ENCODE assay signal across 27 mouse cellular contexts in the genomic region with DNA sequence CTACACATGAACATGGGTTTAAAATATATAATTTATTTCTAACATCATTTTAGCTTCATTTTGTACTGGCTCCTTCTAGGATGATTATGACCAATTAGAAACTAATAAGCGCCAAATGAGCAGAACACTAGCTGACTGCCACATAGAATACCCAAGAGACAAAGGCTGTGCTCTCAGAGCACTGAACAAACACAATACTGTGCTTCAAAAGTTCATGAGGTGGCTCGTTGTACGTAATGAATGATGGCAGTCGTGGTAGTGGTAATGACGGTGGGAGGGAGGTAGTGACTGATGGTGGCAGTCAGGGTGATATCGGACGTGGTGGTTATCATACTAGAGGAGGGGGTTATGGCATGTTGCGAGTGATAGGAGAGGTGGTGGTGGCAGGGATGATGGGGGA.
"Had no signal": no experiment of that assay in that cellular context is flagged by ENCODE, and none has a peak within 500 bp of the region (broad histone marks: within the 10 kb centered on the region; RNA-seq: fewer than 3 reads in every experiment).

No protein-coding gene starts in this region.

- H3K9me3 ChIP-seq: heart, embryonic 13.5 days; heart, embryonic 15.5 days; hindbrain, embryonic 13.5 days; intestine, embryonic 15.5 days; limb, embryonic 10.5 days; limb, embryonic 12.5 days; liver, embryonic 13.5 days had no signal

- H3K9ac ChIP-seq: heart, embryonic 13.5 days; heart, embryonic 15.5 days; hindbrain, embryonic 13.5 days; intestine, embryonic 15.5 days; limb, embryonic 12.5 days; liver, embryonic 13.5 days had no signal

- H3K4me2 ChIP-seq: heart, embryonic 11.5 days; heart, embryonic 13.5 days; heart, embryonic 15.5 days; hindbrain, embryonic 13.5 days; intestine, embryonic 15.5 days; limb, embryonic 12.5 days; liver, embryonic 11.5 days; liver, embryonic 13.5 days had no signal

- H3K36me3 ChIP-seq: heart, embryonic 13.5 days; heart, embryonic 15.5 days; hindbrain, embryonic 13.5 days; intestine, embryonic 15.5 days; limb, embryonic 10.5 days; limb, embryonic 12.5 days; liver, embryonic 13.5 days had no signal

- ATAC-seq: hindbrain, embryonic 16.5 days; inflammation-experienced regulatory T-cells, adult 6 months; intestine, embryonic 15.5 days; intestine, postnatal 0 days had no signal

- H3K27ac ChIP-seq: gastrocnemius, adult 2 months; heart, adult 2 months; heart, embryonic 13.5 days; heart, embryonic 15.5 days; hindbrain, embryonic 13.5 days; intestine, embryonic 15.5 days; layer of hippocampus, adult 2 months; left cerebral cortex, adult 2 months; limb, embryonic 10.5 days; limb, embryonic 12.5 days; liver, embryonic 13.5 days had no signal

- DNase-seq: gastrocnemius, adult 2 months; gastrocnemius, postnatal 14 days; gastrocnemius, postnatal 36 days; heart, adult 11 months; heart, adult 2 months; heart, postnatal 14 days; heart, postnatal 36 days; kidney, adult 18-20 months; kidney, adult 8-10 months; kidney, postnatal 10 days; kidney, postnatal 25 days; kidney, postnatal 4 days; liver; liver, embryonic 13.5 days had no signal

- H3K4me1 ChIP-seq: heart, embryonic 13.5 days; heart, embryonic 15.5 days; intestine, embryonic 15.5 days; limb, embryonic 10.5 days; limb, embryonic 12.5 days; liver, embryonic 13.5 days had no signal

- H3K27me3 ChIP-seq: heart, embryonic 13.5 days; heart, embryonic 15.5 days; hindbrain, embryonic 13.5 days; intestine, embryonic 15.5 days; limb, embryonic 12.5 days; liver, embryonic 13.5 days had no signal

- H3K4me3 ChIP-seq: gastrocnemius, adult 2 months; heart, adult 2 months; heart, embryonic 13.5 days; heart, embryonic 15.5 days; hindbrain, embryonic 13.5 days; intestine, embryonic 15.5 days; layer of hippocampus, adult 2 months; left cerebral cortex, adult 2 months; limb, embryonic 10.5 days; limb, embryonic 12.5 days; liver, embryonic 13.5 days had no signal
